ENCODE assay signal across 22 mouse cellular contexts in genomic region chr1:40231116-40231515, GRCm38 (mm10). TPM values are rescaled to one million over a fixed set of nuclear protein-coding genes. Genes with fewer than 3 reads are reported as not detected.
A peak's percentile ranks its signal among the peaks of the same experiment; 100 is the strongest.
DNase-seq lines count a peak whose midpoint lies in the region; ATAC-seq and TF ChIP-seq lines count a peak whose summit lies in the region.
"Had no signal": no experiment of that assay in that cellular context is flagged by ENCODE, and none has a peak within 500 bp of the region (broad histone marks: within the 10 kb centered on the region; RNA-seq: fewer than 3 reads in every experiment).

No protein-coding gene starts in this region.

- 0 out of 2 replicates have a peak overlapping the region, but pooled peaks have one; percentile 46 for H3K27ac ChIP-seq in liver, embryonic 11.5 days (ENCODE audit: low read depth, low read length)
- H3K27ac ChIP-seq in liver, embryonic 16.5 days (ENCODE audit: low read length): no peak overlapping the region
- no peak overlapping the region for H3K27ac ChIP-seq in midbrain, embryonic 16.5 days (ENCODE audit: low read length)
- H3K27ac ChIP-seq: embryonic facial prominence, embryonic 12.5 days; forebrain, embryonic 10.5 days; forebrain, embryonic 15.5 days; heart, adult 2 months; hindbrain, embryonic 12.5 days had no signal

- ATAC-seq in G1E (ENCODE audit: extremely low read depth, insufficient number of reproducible peaks, low FRiP score, poor library complexity, severe bottlenecking): no peak
- ATAC-seq in erythroblast, adult 5-6 weeks (replicated peaks; ENCODE audit: low FRiP score, poor library complexity, severe bottlenecking): peak; percentile 45
- no peak; the same call in 1 of the 2 replicates for ATAC-seq in liver, embryonic 11.5 days (replicated peaks; ENCODE audit: low FRiP score)
- no peak for ATAC-seq in liver, embryonic 16.5 days (ENCODE audit: low read depth)
- no peak for ATAC-seq in midbrain, embryonic 16.5 days
- ATAC-seq: forebrain, embryonic 15.5 days; hindbrain, embryonic 16.5 days; inflammation-experienced regulatory T-cells, adult 6 months had no signal

- H3K4me3 ChIP-seq in G1E (ENCODE audit: low read depth, low read length): no peak overlapping the region
- H3K4me3 ChIP-seq in liver, embryonic 11.5 days (ENCODE audit: low read depth, low read length): no peak overlapping the region
- no peak overlapping the region for H3K4me3 ChIP-seq in liver, embryonic 16.5 days (ENCODE audit: low read depth, low read length)
- H3K4me3 ChIP-seq in midbrain, embryonic 16.5 days (ENCODE audit: low read depth, low read length): no peak overlapping the region
- H3K4me3 ChIP-seq: embryonic facial prominence, embryonic 12.5 days; forebrain, embryonic 10.5 days; forebrain, embryonic 15.5 days; heart, adult 2 months; heart, embryonic 12.5 days; hindbrain, embryonic 12.5 days had no signal

- H3K4me2 ChIP-seq in liver, embryonic 11.5 days: no peak overlapping the region
- H3K4me2 ChIP-seq in liver, embryonic 16.5 days (ENCODE audit: low read depth, low read length): peak overlapping the region; percentile 47; the same call in 1 of the 2 replicates
- no peak overlapping the region for H3K4me2 ChIP-seq in midbrain, embryonic 16.5 days (ENCODE audit: low read length)
- H3K4me2 ChIP-seq: embryonic facial prominence, embryonic 12.5 days; forebrain, embryonic 15.5 days; heart, embryonic 12.5 days; hindbrain, embryonic 12.5 days had no signal

- H3K4me1 ChIP-seq in G1E (ENCODE audit: insufficient read depth, low read depth, low read length): peaks cover 11% of the 10 kb centered on the region
- H3K4me1 ChIP-seq in liver, embryonic 11.5 days (replicated peaks; ENCODE audit: control insufficient read depth, insufficient read depth, low read length): peaks cover 24% of the 10 kb centered on the region
- peaks cover 38% of the 10 kb centered on the region for H3K4me1 ChIP-seq in liver, embryonic 16.5 days (ENCODE audit: control insufficient read depth, low read depth, low read length)
- H3K4me1 ChIP-seq in midbrain, embryonic 16.5 days (ENCODE audit: control insufficient read depth, insufficient read depth, low read length): no peaks in the 10 kb centered on the region
- H3K4me1 ChIP-seq: forebrain, embryonic 15.5 days had no signal

- 88% methylated on average over 3 of the region's 3 CpGs for WGBS in liver, embryonic 11.5 days
- WGBS in liver, embryonic 16.5 days (ENCODE audit: insufficient replicate concordance): 60% methylated on average over 3 of the region's 3 CpGs
- 92% methylated on average over 3 of the region's 3 CpGs for WGBS in midbrain, embryonic 16.5 days

- no peaks in the 10 kb centered on the region for H3K36me3 ChIP-seq in G1E (replicated peaks)
- H3K36me3 ChIP-seq in liver, embryonic 11.5 days (ENCODE audit: control insufficient read depth, insufficient read depth, low read length): no peaks in the 10 kb centered on the region
- no peaks in the 10 kb centered on the region for H3K36me3 ChIP-seq in liver, embryonic 16.5 days (ENCODE audit: control insufficient read depth, insufficient read depth)
- H3K36me3 ChIP-seq in midbrain, embryonic 16.5 days (ENCODE audit: control insufficient read depth, insufficient read depth, low read length): no peaks in the 10 kb centered on the region
- H3K36me3 ChIP-seq: embryonic facial prominence, embryonic 12.5 days; forebrain, embryonic 10.5 days; forebrain, embryonic 15.5 days; heart, embryonic 12.5 days; hindbrain, embryonic 12.5 days had no signal

- peaks cover 23% of the 10 kb centered on the region for H3K27me3 ChIP-seq in G1E (ENCODE audit: insufficient read depth, low read length)
- H3K27me3 ChIP-seq in liver, embryonic 11.5 days (replicated peaks; ENCODE audit: control insufficient read depth, insufficient read depth, low read length): no peaks in the 10 kb centered on the region
- no peaks in the 10 kb centered on the region for H3K27me3 ChIP-seq in liver, embryonic 16.5 days (ENCODE audit: control insufficient read depth, insufficient read depth, low read depth, low read length)
- H3K27me3 ChIP-seq in midbrain, embryonic 16.5 days (ENCODE audit: control insufficient read depth, insufficient read depth, low read depth, low read length): no peaks in the 10 kb centered on the region
- H3K27me3 ChIP-seq: embryonic facial prominence, embryonic 12.5 days; forebrain, embryonic 15.5 days; heart, embryonic 12.5 days; hindbrain, embryonic 12.5 days had no signal

- H3K9ac ChIP-seq in liver, embryonic 11.5 days (ENCODE audit: low read depth, low read length): 0 out of 2 replicates have a peak overlapping the region, but pooled peaks have one; percentile 4
- no peak overlapping the region for H3K9ac ChIP-seq in liver, embryonic 16.5 days (ENCODE audit: low read depth, low read length)
- no peak overlapping the region for H3K9ac ChIP-seq in midbrain, embryonic 16.5 days (ENCODE audit: low read depth, low read length)
- H3K9ac ChIP-seq: embryonic facial prominence, embryonic 12.5 days; forebrain, embryonic 15.5 days; heart, embryonic 12.5 days; hindbrain, embryonic 12.5 days had no signal

- DNase-seq in G1E (ENCODE audit: low spot score): no peak
- no peak for DNase-seq in liver, embryonic 11.5 days (ENCODE audit: low spot score)
- no peak for DNase-seq in frontal cortex, postnatal 36 days (ENCODE audit: low spot score in 2 of 2)
- no peak for DNase-seq in heart, postnatal 4 days
- DNase-seq: adrenal gland, adult 2 months; adrenal gland, postnatal 25 days; cerebellum, adult 2 months; cerebellum, postnatal 10 days; gastrocnemius, postnatal 10 days; heart, adult 2 months; heart, postnatal 36 days had no signal

- 0 out of 2 replicates have a peak, but pooled peaks have one; percentile 5 for TF ChIP-seq CTCF in G1E (IDR thresholded peaks at IDR 0.05; ENCODE audit: low read depth, low read length)

- no peaks in the 10 kb centered on the region for H3K9me3 ChIP-seq in G1E (replicated peaks)
- H3K9me3 ChIP-seq in liver, embryonic 11.5 days (ENCODE audit: control insufficient read depth, low read length): no peaks in the 10 kb centered on the region
- no peaks in the 10 kb centered on the region for H3K9me3 ChIP-seq in liver, embryonic 16.5 days (replicated peaks; ENCODE audit: control insufficient read depth, low read length)
- H3K9me3 ChIP-seq in midbrain, embryonic 16.5 days (replicated peaks; ENCODE audit: control insufficient read depth, low read length, poor library complexity, severe bottlenecking): no peaks in the 10 kb centered on the region
- H3K9me3 ChIP-seq: embryonic facial prominence, embryonic 12.5 days; forebrain, embryonic 10.5 days; forebrain, embryonic 15.5 days; heart, embryonic 12.5 days; hindbrain, embryonic 12.5 days had no signal

RNA-seq across cellular contexts. Expression of gene Il1r1, which starts 6.2 kb away (rescaled TPM):
- total RNA-seq in G1E (2014; fragmentation: Nextera tagmentation) (not detected in 2 replicates), G1E (2017) (0.12 and 0.22 TPM in 2 replicates)
- not detected in 2 replicates for polyA plus RNA-seq in G1E (2012)
- total RNA-seq in erythroblast, adult 5-6 weeks (2015; ENCODE audit: low replicate concordance): 22.1 and 35.3 TPM in 2 replicates
- total RNA-seq in erythroblast, adult 5-6 weeks (2017; ENCODE audit: low replicate concordance): 34.5 and 39.0 TPM in 2 replicates
- polyA plus RNA-seq in liver, embryonic 11.5 days (2014; fragmentation: Nextera tagmentation; extraction: Ambion mirVana): 22.0 and 23.8 TPM in 2 replicates
- 7.2 and 8.4 TPM in 2 replicates for polyA plus RNA-seq in liver, embryonic 16.5 days (2015; fragmentation: Nextera tagmentation; extraction: Ambion mirVana)
- 1 to 10 TPM; 9.8 TPM for total RNA-seq in heart, postnatal 4 days (2021)
- polyA plus RNA-seq in midbrain, embryonic 16.5 days (2015; fragmentation: Nextera tagmentation; extraction: Ambion mirVana): 0.68 and 0.72 TPM in 2 replicates
- total RNA-seq: CH12.LX had no signal
